Mouse (Mus musculus) myocyte (in vitro differentiated cells): ENCODE data around the gene Calcoco2.

Source experiments
- CEBPB ChIP-seq: IDR thresholded peaks from 2 replicates; pipeline ENCODE4 v1.6.1; 2011; ENCODE audit warnings: mild to moderate bottlenecking, moderate library complexity; ENCODE audit not compliant: poor library complexity, insufficient read depth, severe bottlenecking
- E2F4 ChIP-seq: IDR thresholded peaks from one replicate; pipeline ENCODE4 v1.6.1; 2011; ENCODE audit warnings: mild to moderate bottlenecking, control low read depth, moderate library complexity; ENCODE audit not compliant: insufficient read depth
- MAX ChIP-seq: IDR thresholded peaks from one replicate; pipeline ENCODE4 v1.6.1; 2011; ENCODE audit warnings: low read depth, mild to moderate bottlenecking, control low read depth
- POLR2A ChIP-seq: IDR thresholded peaks from one replicate; pipeline ENCODE4 v1.6.1; 2011; ENCODE audit warnings: low read depth, mild to moderate bottlenecking, control low read depth, moderate library complexity; ENCODE audit not compliant: insufficient read length

DNA sequence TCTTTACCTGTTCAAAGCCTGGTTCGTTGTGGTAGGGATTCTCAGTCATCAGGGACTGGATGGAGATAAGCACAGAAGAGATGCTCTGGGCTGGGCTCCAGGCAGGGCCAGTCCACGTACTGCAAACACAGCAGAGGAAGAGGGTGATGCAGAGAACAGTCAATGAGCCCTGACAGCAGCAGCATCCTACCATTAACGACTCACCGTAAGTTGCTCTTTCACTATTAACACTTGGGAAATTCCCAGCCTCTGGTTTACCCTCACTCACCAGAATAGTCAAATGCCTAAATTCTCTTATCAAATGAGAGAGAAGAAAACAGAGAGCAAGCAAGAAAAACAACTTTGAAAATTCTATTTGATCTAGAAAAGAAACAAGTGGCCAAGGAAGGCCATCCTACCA is 53.5 kb downstream of the Calcoco2 start:
- no peak for TF ChIP-seq MAX
- no peak for TF ChIP-seq E2F4
- TF ChIP-seq CEBPB = no peak
- no peak for TF ChIP-seq POLR2A
